Mouse (Mus musculus) cerebellum, adult 2 months (tissue): ENCODE measurements at regions not wholly inside any gene's neighbourhood (a gene's known extent, or its start where the extent isn't known, plus 50 kb on each side); places are given as distances from the start of the nearest gene placed in this dataset.

ENCODE experiments used
- CTCF ChIP-seq: fragments of 200-500 bp; IDR thresholded peaks from 2 replicates; pipeline ENCODE4 v1.5.1; 2011; ENCODE audit warnings: low read depth, mild to moderate bottlenecking, control low read depth, low read length, moderate library complexity, borderline replicate concordance; ENCODE audit not compliant: insufficient read depth
- POLR2A ChIP-seq: fragments of 200-500 bp; IDR thresholded peaks from 2 replicates; pipeline ENCODE4 v1.6.1; 2011; ENCODE audit warnings: low read length, control low read depth, borderline replicate concordance; ENCODE audit not compliant: insufficient read depth

- no peak for TF ChIP-seq CTCF
- no peak for TF ChIP-seq POLR2A
Observed at GRCm38 (mm10) chr8:4436546-4436945, 56.3 kb upstream of the Cers4 start.
